Mouse (Mus musculus) lung, postnatal 14 days (tissue): ENCODE measurements around the gene Kif9.

Experiments
- DNase-seq: peaks from one replicate; pipeline ENCODE4 v3.0.0; 2021

The Kif9 gene

GRCm38 (mm10) chr9:110529002-110529737 is 52.4 kb downstream of the Kif9 start:
- DNase-seq, result no peak

- DNase-seq, result no peak
Observed at GRCm38 (mm10) chr9:110530650-110531049, 53.9 kb downstream of the Kif9 start.

- DNase-seq, result no peak
Observed at GRCm38 (mm10) chr9:110531151-110531791, 54.5 kb downstream of the Kif9 start.

GRCm38 (mm10) chr9:110531914-110532489 is 55.2 kb downstream of the Kif9 start:
- DNase-seq, result peak; percentile 96

- peak; percentile 72 for DNase-seq
Observed at GRCm38 (mm10) chr9:110532538-110533291, 56.0 kb downstream of the Kif9 start, which contains the start of gene Setd2. Gene Setd2 (plus strand): TSS chr9:110532597.

- DNase-seq, result no peak
Observed at GRCm38 (mm10) chr9:110533645-110534044, 56.9 kb downstream of the Kif9 start.

GRCm38 (mm10) chr9:110535114-110535513 is 58.4 kb downstream of the Kif9 start:
- DNase-seq, result no peak

GRCm38 (mm10) chr9:110536636-110537035 is 59.9 kb downstream of the Kif9 start:
- no peak for DNase-seq

GRCm38 (mm10) chr9:110538511-110538910 is 61.8 kb downstream of the Kif9 start:
- no peak for DNase-seq

GRCm38 (mm10) chr9:110541988-110542387 is 65.2 kb downstream of the Kif9 start:
- DNase-seq, result no peak

- DNase-seq, result no peak
Observed at GRCm38 (mm10) chr9:110548261-110548660, 71.5 kb downstream of the Kif9 start.

- no peak for DNase-seq
Observed at GRCm38 (mm10) chr9:110568309-110568708, 91.6 kb downstream of the Kif9 start.
